ENCODE assay signal across 8 mouse cellular contexts in genomic region chr1:86488326-86488725, GRCm38 (mm10). TPM values are rescaled to one million over a fixed set of nuclear protein-coding genes. Genes with fewer than 3 reads are reported as not detected.
A peak's percentile ranks its signal among the peaks of the same experiment; 100 is the strongest.
DNase-seq lines count a peak whose midpoint lies in the region; ATAC-seq and TF ChIP-seq lines count a peak whose summit lies in the region.

No protein-coding gene starts in this region.

- WGBS in heart, embryonic 15.5 days, result 67% methylated on average over 7 of the region's 7 CpGs
- WGBS in limb, embryonic 12.5 days, result 81% methylated on average over 7 of the region's 7 CpGs
- 38% methylated on average over 7 of the region's 7 CpGs for WGBS in stomach, embryonic 16.5 days

- ATAC-seq in erythroblast, adult 5-6 weeks (replicated peaks; ENCODE audit: low FRiP score, poor library complexity, severe bottlenecking), result no peak
- no peak for ATAC-seq in heart, embryonic 15.5 days (replicated peaks; ENCODE audit: insufficient number of reproducible peaks, insufficient read depth, low FRiP score, low read depth)
- ATAC-seq in limb, embryonic 12.5 days (ENCODE audit: insufficient number of reproducible peaks, insufficient read depth, low FRiP score, low TSS enrichment, low read depth), result no peak
- no peak for ATAC-seq in stomach, embryonic 16.5 days (ENCODE audit: insufficient read depth, low FRiP score)

- peak overlapping the region; percentile 76; the same call in 1 of the 2 replicates for H3K9ac ChIP-seq in heart, embryonic 15.5 days
- H3K9ac ChIP-seq in limb, embryonic 12.5 days (replicated peaks), result peak overlapping the region; percentile 93
- H3K9ac ChIP-seq in stomach, embryonic 16.5 days (ENCODE audit: low read length), result peak overlapping the region; percentile 86

- peak overlapping the region; percentile 100 for H3K4me3 ChIP-seq in erythroblast, embryonic 14.5 days (replicated peaks)
- H3K4me3 ChIP-seq in E14TG2a.4 (replicated peaks; ENCODE audit: low read length), result peak overlapping the region; percentile 95
- H3K4me3 ChIP-seq in heart, embryonic 15.5 days, result peak overlapping the region; percentile 60
- H3K4me3 ChIP-seq in limb, embryonic 12.5 days (replicated peaks), result peak overlapping the region; percentile 67
- peak overlapping the region; percentile 70 for H3K4me3 ChIP-seq in stomach, embryonic 16.5 days (replicated peaks; ENCODE audit: low read length)

- no peak for TF ChIP-seq CTCF in E14TG2a.4 (conservative IDR thresholded peaks at IDR 0.05; ENCODE audit: low read length)

- DNase-seq in gastrocnemius, postnatal 10 days, result no peak
- no peak for DNase-seq in embryo, embryonic 10 days (ENCODE audit: low spot score)

- peaks cover 62% of the 10 kb centered on the region for H3K4me1 ChIP-seq in erythroblast, embryonic 14.5 days (ENCODE audit: control insufficient read depth)
- H3K4me1 ChIP-seq in E14TG2a.4 (replicated peaks; ENCODE audit: low read depth, low read length), result peaks cover 72% of the 10 kb centered on the region
- H3K4me1 ChIP-seq in heart, embryonic 15.5 days (replicated peaks), result peaks cover 31% of the 10 kb centered on the region
- H3K4me1 ChIP-seq in limb, embryonic 12.5 days (replicated peaks), result peaks cover 24% of the 10 kb centered on the region
- peaks cover 32% of the 10 kb centered on the region for H3K4me1 ChIP-seq in stomach, embryonic 16.5 days (ENCODE audit: control insufficient read depth, insufficient read depth, low read length)

- peak overlapping the region; percentile 96 for H3K27ac ChIP-seq in heart, embryonic 15.5 days
- peak overlapping the region; percentile 98 for H3K27ac ChIP-seq in limb, embryonic 12.5 days
- H3K27ac ChIP-seq in stomach, embryonic 16.5 days (ENCODE audit: low read length), result peak overlapping the region; percentile 97

- H3K27me3 ChIP-seq in erythroblast, embryonic 14.5 days (ENCODE audit: control insufficient read depth), result no peaks in the 10 kb centered on the region
- H3K27me3 ChIP-seq in E14TG2a.4 (ENCODE audit: insufficient read depth, low read length), result no peaks in the 10 kb centered on the region
- no peaks in the 10 kb centered on the region for H3K27me3 ChIP-seq in heart, embryonic 15.5 days
- no peaks in the 10 kb centered on the region for H3K27me3 ChIP-seq in limb, embryonic 12.5 days
- no peaks in the 10 kb centered on the region for H3K27me3 ChIP-seq in stomach, embryonic 16.5 days (ENCODE audit: control insufficient read depth, insufficient read depth, low read length)

- H3K4me2 ChIP-seq in heart, embryonic 15.5 days, result peak overlapping the region; percentile 75
- peak overlapping the region; percentile 63 for H3K4me2 ChIP-seq in limb, embryonic 12.5 days
- H3K4me2 ChIP-seq in stomach, embryonic 16.5 days (ENCODE audit: low read depth, low read length), result peak overlapping the region; percentile 81

- peaks cover 4% of the 10 kb centered on the region for H3K36me3 ChIP-seq in erythroblast, embryonic 14.5 days (ENCODE audit: control insufficient read depth)
- H3K36me3 ChIP-seq in E14TG2a.4 (ENCODE audit: insufficient read depth, low read length), result no peaks in the 10 kb centered on the region
- no peaks in the 10 kb centered on the region for H3K36me3 ChIP-seq in heart, embryonic 15.5 days
- H3K36me3 ChIP-seq in limb, embryonic 12.5 days, result no peaks in the 10 kb centered on the region
- no peaks in the 10 kb centered on the region for H3K36me3 ChIP-seq in stomach, embryonic 16.5 days (ENCODE audit: control insufficient read depth, insufficient read depth, low read length)

- no peaks in the 10 kb centered on the region for H3K9me3 ChIP-seq in erythroblast, embryonic 14.5 days (ENCODE audit: control insufficient read depth, low read length)
- H3K9me3 ChIP-seq in E14TG2a.4 (ENCODE audit: low read length), result no peaks in the 10 kb centered on the region
- H3K9me3 ChIP-seq in heart, embryonic 15.5 days (replicated peaks), result no peaks in the 10 kb centered on the region
- no peaks in the 10 kb centered on the region for H3K9me3 ChIP-seq in limb, embryonic 12.5 days
- no peaks in the 10 kb centered on the region for H3K9me3 ChIP-seq in stomach, embryonic 16.5 days (replicated peaks; ENCODE audit: control insufficient read depth, low read length)

RNA-seq across cellular contexts. Expression of gene Ptma, which starts 38.2 kb away (rescaled TPM):
- 597 and 661 TPM in 2 replicates for polyA plus RNA-seq in erythroblast, embryonic 14.5 days (2012)
- total RNA-seq in erythroblast, adult 5-6 weeks (2015; ENCODE audit: low replicate concordance), result 1,027 and 1,158 TPM in 2 replicates
- 910 and 1,101 TPM in 2 replicates for total RNA-seq in erythroblast, adult 5-6 weeks (2017; ENCODE audit: low replicate concordance)
- polyA plus RNA-seq in heart, embryonic 15.5 days (2015; fragmentation: Nextera tagmentation; extraction: Ambion mirVana), result 791 and 881 TPM in 2 replicates
- 3,930 and 4,018 TPM in 2 replicates for polyA plus RNA-seq in limb, embryonic 12.5 days (2016; fragmentation: Nextera tagmentation; extraction: Ambion mirVana)
- 1,914 and 2,170 TPM in 2 replicates for polyA plus RNA-seq in stomach, embryonic 16.5 days (2015; fragmentation: Nextera tagmentation; extraction: Ambion mirVana)
- 100 to 1,000 TPM; 358 to 428 TPM for total RNA-seq in gastrocnemius, postnatal 10 days (2021)
